Mouse (Mus musculus): ENCODE data around the gene Dcdc2b.

GRCm38 (mm10) chr4:129624281-129625028 is 10.4 kb upstream of the Dcdc2b start:
- TF ChIP-seq CTCF (IDR thresholded peaks at IDR 0.05; ENCODE audit: extremely low read depth, insufficient read depth, insufficient read length, insufficient replicate concordance) (no peak), POLR2A (IDR thresholded peaks at IDR 0.05; ENCODE audit: low read depth, low read length) (no peak; the same call in 1 of the 2 replicates)
